Mouse (Mus musculus): ENCODE measurements around the gene Nfkbib.

The Nfkbib gene

GRCm38 (mm10) chr7:28799994-28800393 lies 32.7 kb upstream of the Nfkbib start:
- DNase-seq (ENCODE audit: low spot score in 2 of 2), result no peak

GRCm38 (mm10) chr7:28796562-28796975 lies 29.3 kb upstream of the Nfkbib start:
- peak in 1 of 2 experiments; percentile 37 for DNase-seq (ENCODE audit: low spot score in 2 of 2)

GRCm38 (mm10) chr7:28795832-28796231 lies 28.5 kb upstream of the Nfkbib start:
- no peak for DNase-seq (ENCODE audit: low spot score in 2 of 2)

GRCm38 (mm10) chr7:28794496-28794895 lies 27.2 kb upstream of the Nfkbib start:
- no peak for DNase-seq (ENCODE audit: low spot score in 2 of 2)

GRCm38 (mm10) chr7:28793834-28794233 lies 26.5 kb upstream of the Nfkbib start:
- DNase-seq (ENCODE audit: low spot score in 2 of 2), result no peak

GRCm38 (mm10) chr7:28792391-28793185 lies 25.3 kb upstream of the Nfkbib start:
- no peak for DNase-seq (ENCODE audit: low spot score in 2 of 2)

- no peak for DNase-seq (ENCODE audit: low spot score in 2 of 2)
Measured at GRCm38 (mm10) chr7:28791706-28792105, 24.4 kb upstream of the Nfkbib start.

- DNase-seq (ENCODE audit: low spot score in 2 of 2), result no peak
Measured at GRCm38 (mm10) chr7:28790066-28790806, 22.9 kb upstream of the Nfkbib start.

- no peak for DNase-seq (ENCODE audit: low spot score in 2 of 2)
Measured at GRCm38 (mm10) chr7:28789235-28789634, 21.9 kb upstream of the Nfkbib start.

- DNase-seq (ENCODE audit: low spot score in 2 of 2), result no peak
Measured at GRCm38 (mm10) chr7:28788307-28789195, 21.2 kb upstream of the Nfkbib start, which contains the start of gene Rinl. TSS of gene Rinl (plus strand) at chr7:28788969.

- DNase-seq (ENCODE audit: low spot score in 2 of 2), result no peak
Measured at GRCm38 (mm10) chr7:28787884-28788283, 20.6 kb upstream of the Nfkbib start.

- no peak for DNase-seq (ENCODE audit: low spot score in 2 of 2)
Measured at GRCm38 (mm10) chr7:28785161-28785560, 17.8 kb upstream of the Nfkbib start.

GRCm38 (mm10) chr7:28781261-28781663 lies 13.9 kb upstream of the Nfkbib start:
- no peak for DNase-seq (ENCODE audit: low spot score in 2 of 2)

- no peak for DNase-seq (ENCODE audit: low spot score in 2 of 2)
Measured at GRCm38 (mm10) chr7:28780857-28781256, 13.5 kb upstream of the Nfkbib start.

- peak; percentile 75 to 76 for DNase-seq (ENCODE audit: low spot score in 2 of 2)
Measured at GRCm38 (mm10) chr7:28780067-28780658, 12.9 kb upstream of the Nfkbib start.

GRCm38 (mm10) chr7:28778825-28779224 lies 11.5 kb upstream of the Nfkbib start:
- DNase-seq (ENCODE audit: low spot score in 2 of 2), result no peak

- DNase-seq (ENCODE audit: low spot score in 2 of 2), result no peak
Measured at GRCm38 (mm10) chr7:28775129-28775528, 7.8 kb upstream of the Nfkbib start.

GRCm38 (mm10) chr7:28774164-28774563 lies 6.9 kb upstream of the Nfkbib start:
- no peak for DNase-seq (ENCODE audit: low spot score in 2 of 2)

- no peak for DNase-seq (ENCODE audit: low spot score in 2 of 2)
Measured at GRCm38 (mm10) chr7:28773163-28773562, 5.9 kb upstream of the Nfkbib start.

- no peak for DNase-seq (ENCODE audit: low spot score in 2 of 2)
Measured at GRCm38 (mm10) chr7:28771867-28772266, 4.6 kb upstream of the Nfkbib start.

GRCm38 (mm10) chr7:28770309-28770708 lies 3.0 kb upstream of the Nfkbib start:
- DNase-seq (ENCODE audit: low spot score in 2 of 2), result no peak
